Mouse (Mus musculus) embryonic facial prominence, embryonic 15.5 days (tissue): ENCODE data around the gene Olfr1451. TPM values are rescaled to one million over a fixed set of nuclear protein-coding genes. Genes with fewer than 3 reads are reported as not detected.
"Not testable (repeated sequence)": the region's sequence is repeated elsewhere in the genome, so short reads cannot be mapped to it uniquely, and the experiment has no call there.

ENCODE experiments used
- ATAC-seq: fragments of 200-750 bp; cut with Nextera tagmentation; 2 replicates; pipeline ENCODE4 v1.8.0; 2017; ENCODE audit warnings: low read depth, moderate TSS enrichment; ENCODE audit not compliant: insufficient number of reproducible peaks, low FRiP score, low TSS enrichment
- H3K27ac ChIP-seq: fragments of 300-500 bp; sonication (generic); replicated peaks from 2 replicates; pipeline ENCODE4 v1.5.1; 2015; ENCODE audit warnings: mild to moderate bottlenecking, inconsistent platforms
- H3K27me3 ChIP-seq: fragments of 300-500 bp; sonication (generic); 2 replicates; pipeline ENCODE4 v1.6.1; 2015; ENCODE audit warnings: inconsistent platforms
- H3K36me3 ChIP-seq: fragments of 300-500 bp; sonication (generic); 2 replicates; pipeline ENCODE4 v1.6.1; 2015; ENCODE audit warnings: mild to moderate bottlenecking, inconsistent platforms
- H3K4me1 ChIP-seq: fragments of 300-500 bp; sonication (generic); 2 replicates; pipeline ENCODE4 v1.6.1; 2015; ENCODE audit warnings: inconsistent platforms
- H3K4me2 ChIP-seq: fragments of 300-500 bp; sonication (generic); replicated peaks from 2 replicates; pipeline ENCODE4 v1.6.1; 2015; ENCODE audit warnings: mild to moderate bottlenecking, inconsistent platforms
- H3K4me3 ChIP-seq: fragments of 300-500 bp; sonication (generic); replicated peaks from 2 replicates; pipeline ENCODE4 v1.5.1; 2015; ENCODE audit warnings: mild to moderate bottlenecking, inconsistent platforms
- H3K9ac ChIP-seq: fragments of 300-500 bp; sonication (generic); 2 replicates; pipeline ENCODE4 v1.6.1; 2015; ENCODE audit warnings: inconsistent platforms
- H3K9me3 ChIP-seq: fragments of 300-500 bp; sonication (generic); replicated peaks from 2 replicates; pipeline ENCODE4 v1.6.1; 2016; ENCODE audit warnings: inconsistent platforms
- WGBS: fragments of 180-500 bp; shearing (Covaris S2); methylation state at CpG from one replicate; pipeline ENCODE4 v1.1.7; 2015; 5-methylcytosine and 5-hydroxymethylcytosine counted together
- polyA plus RNA-seq: library from polyadenylated mRNA; unstranded; fragments of >200 nt; fragmentation: Nextera tagmentation; extraction: Ambion mirVana; gene quantifications from 2 replicates; pipeline ENCODE4 v1.2.1, GENCODE M21; 2015

Gene Olfr1451
- not detected in 2 replicates for polyA plus RNA-seq

GRCm38 (mm10) chr19:12994714-12995113 is at the start of gene Olfr1451:
Olfr1451 (plus strand) TSS chr19:12995014.
- Histone ChIP-seq H3K9me3 (no peaks in the 10 kb centered on the region), H3K27ac (no peak within 1 kb of the TSS), H3K4me2 (no peak within 1 kb of the TSS), H3K9ac (no peak within 1 kb of the TSS), H3K27me3 (no peaks in the 10 kb centered on the region), H3K36me3 (no peaks in the 10 kb centered on the region), H3K4me3 (no peak within 1 kb of the TSS), H3K4me1 (no peaks in the 10 kb centered on the region)
- WGBS: 68% methylated on average over 2 of the region's 2 CpGs
- ATAC-seq: no peak

DNA sequence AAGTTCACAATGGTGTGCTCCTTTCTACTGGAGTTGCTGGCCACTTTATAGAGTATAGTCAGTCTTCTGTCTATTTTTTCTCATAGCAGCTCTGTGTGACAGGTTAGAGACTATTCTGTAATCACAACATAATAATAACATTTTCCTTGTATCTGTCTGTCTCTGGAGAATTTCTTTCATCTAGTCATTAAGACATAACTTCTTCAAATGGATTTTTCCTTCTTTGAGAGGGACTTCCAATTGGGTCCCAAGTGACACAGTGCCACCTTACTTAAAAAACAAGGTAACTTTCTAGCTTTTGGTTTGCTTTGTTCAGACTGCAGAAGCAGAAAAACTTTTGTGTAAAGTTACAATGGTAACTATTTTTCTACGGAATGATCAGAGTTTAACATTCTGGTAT is 44.9 kb upstream of the Olfr1451 start, which contains the start of gene Olfr1450:
TSS of gene Olfr1450 (plus strand) at position 301 of the 400 bp plus-strand sequence.
- Histone ChIP-seq H3K4me1 (no peaks in the 10 kb centered on the region), H3K27me3 (no peaks in the 10 kb centered on the region), H3K36me3 (no peaks in the 10 kb centered on the region), H3K4me2 (no peak within 1 kb of the TSS), H3K9ac (no peak within 1 kb of the TSS), H3K4me3 (no peak within 1 kb of the TSS), H3K27ac (no peak within 1 kb of the TSS), H3K9me3 (no peaks in the 10 kb centered on the region)
- WGBS: 89% methylated on average over 1 of the region's 1 CpGs
- ATAC-seq: no peak

- WGBS: 79% methylated on average over 5 of the region's 5 CpGs
Observed at GRCm38 (mm10) chr19:12970082-12970481, 24.7 kb upstream of the Olfr1451 start.

GRCm38 (mm10) chr19:12992316-12992715 is 2.5 kb upstream of the Olfr1451 start:
- not testable (repeated sequence) for H3K4me1 ChIP-seq
- 90% methylated on average over 4 of the region's 4 CpGs for whole genome bisulfite sequencing

More at GRCm38 (mm10) chr19:12970082-12970481, 24.7 kb upstream of the Olfr1451 start:
- not testable (repeated sequence) for ATAC-seq, H3K9ac ChIP-seq, H3K27me3 ChIP-seq, H3K4me2 ChIP-seq, H3K4me3 ChIP-seq, H3K27ac ChIP-seq, H3K36me3 ChIP-seq, H3K9me3 ChIP-seq, H3K4me1 ChIP-seq

DNA sequence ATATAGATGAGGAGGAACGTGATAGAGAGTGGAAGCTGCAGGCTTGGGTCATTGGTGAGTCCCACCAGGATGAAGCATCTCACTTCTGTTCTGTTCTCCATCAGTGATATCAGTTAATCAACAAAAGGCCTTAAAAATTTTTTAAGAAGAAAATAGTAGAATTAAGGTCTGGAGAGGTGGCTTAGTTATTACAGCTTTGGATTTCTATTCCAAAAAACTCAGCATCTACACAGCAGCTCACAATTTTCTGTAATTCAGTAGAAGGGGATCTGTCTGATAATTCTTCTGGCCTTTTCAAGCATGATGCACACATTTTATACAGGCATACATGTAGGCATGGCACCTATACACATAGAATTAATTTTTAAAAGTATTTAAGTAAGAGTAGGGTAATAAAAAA is 33.4 kb downstream of the Olfr1451 start, which contains the start of gene Olfr1453:
TSS of gene Olfr1453 (minus strand) at position 101 of the 400 bp plus-strand sequence.
- H3K36me3 ChIP-seq: no peaks in the 10 kb centered on the region
- WGBS: 45% methylated on average over 1 of the region's 1 CpGs
- no peaks in the 10 kb centered on the region for H3K9me3 ChIP-seq
- no peak within 1 kb of the TSS for H3K4me3 ChIP-seq
- H3K9ac ChIP-seq: no peak within 1 kb of the TSS
- no peaks in the 10 kb centered on the region for H3K27me3 ChIP-seq
- H3K27ac ChIP-seq: no peak within 1 kb of the TSS
- no peak within 1 kb of the TSS for H3K4me2 ChIP-seq
- no peak for ATAC-seq
- no peaks in the 10 kb centered on the region for H3K4me1 ChIP-seq

More at GRCm38 (mm10) chr19:12992316-12992715, 2.5 kb upstream of the Olfr1451 start:
- H3K36me3 ChIP-seq, H3K27ac ChIP-seq, H3K4me3 ChIP-seq, H3K9ac ChIP-seq, ATAC-seq, H3K9me3 ChIP-seq, H3K4me2 ChIP-seq, H3K27me3 ChIP-seq: not testable (repeated sequence)

Other genes starting within 250 kb of the Olfr1451 start
- gene Cntf, start 229.4 kb upstream of the Olfr1451 start, polyA plus RNA-seq: 1.3 and 1.4 TPM in 2 replicates
- 14.3 and 15.0 TPM in 2 replicates for gene Zfp91, start 198.9 kb upstream of the Olfr1451 start, polyA plus RNA-seq
- gene Lpxn, start 198.8 kb upstream of the Olfr1451 start, polyA plus RNA-seq: 5.2 and 5.3 TPM in 2 replicates
- gene Gm5244, start 148.3 kb upstream of the Olfr1451 start, polyA plus RNA-seq: not detected in 2 replicates
- gene Olfr1444, start 137.7 kb upstream of the Olfr1451 start, polyA plus RNA-seq: not detected in 2 replicates
- not detected in 2 replicates for gene Olfr1445, start 111.2 kb upstream of the Olfr1451 start, polyA plus RNA-seq
- 0.11 and 0.23 TPM in 2 replicates for gene Olfr1446, start 101.5 kb upstream of the Olfr1451 start, polyA plus RNA-seq
- 0.07 TPM in 1 of 2 replicates, not detected in the other for gene Olfr1447, start 91.3 kb upstream of the Olfr1451 start, polyA plus RNA-seq
- 0.09 TPM in 1 of 2 replicates, not detected in the other for gene Olfr1448, start 70.6 kb upstream of the Olfr1451 start, polyA plus RNA-seq
- not detected in 2 replicates for gene Olfr1449, start 64.2 kb upstream of the Olfr1451 start, polyA plus RNA-seq
- gene Olfr1450, start 44.8 kb upstream of the Olfr1451 start, polyA plus RNA-seq: not detected in 2 replicates
- not detected in 2 replicates for gene Olfr1453, start 33.3 kb downstream of the Olfr1451 start, polyA plus RNA-seq
- not detected in 2 replicates for gene Olfr1454, start 65.6 kb downstream of the Olfr1451 start, polyA plus RNA-seq
- not detected in 2 replicates for gene Olfr1457, start 102.9 kb downstream of the Olfr1451 start, polyA plus RNA-seq
- not detected in 2 replicates for gene Olfr1458, start 111.8 kb downstream of the Olfr1451 start, polyA plus RNA-seq
- not detected in 2 replicates for gene Olfr1459, start 154.5 kb downstream of the Olfr1451 start, polyA plus RNA-seq
- gene Olfr1461, start 168.0 kb downstream of the Olfr1451 start, polyA plus RNA-seq: not detected in 2 replicates
- not detected in 2 replicates for gene Olfr1462, start 190.7 kb downstream of the Olfr1451 start, polyA plus RNA-seq
- 0.12 TPM in 1 of 2 replicates, not detected in the other for gene Olfr1463, start 236.3 kb downstream of the Olfr1451 start, polyA plus RNA-seq